Mouse (Mus musculus): ENCODE results near the gene Dcpp1. TPM values are rescaled to one million over a fixed set of nuclear protein-coding genes. Genes with fewer than 3 reads are reported as not detected.

Gene Dcpp1
- polyA plus RNA-seq, 2 experiments: not detected

- WGBS (ENCODE audit: insufficient replicate concordance): 72% methylated on average over 6 of the region's 6 CpGs
- TF ChIP-seq CTCF (IDR thresholded peaks at IDR 0.05; ENCODE audit: low read depth) (no peak), EP300 (IDR thresholded peaks at IDR 0.05; ENCODE audit: low read depth) (no peak)
- no peak for DNase-seq (ENCODE audit: low read depth in 3 of 3, low spot score in 3 of 3)
- Histone ChIP-seq H3K36me3 (replicated peaks; ENCODE audit: control insufficient read depth, insufficient read depth, low read depth) (no peaks in the 10 kb centered on the region), H3K4me2 (ENCODE audit: low read depth) (no peak overlapping the region), H3K4me1 (replicated peaks; ENCODE audit: control insufficient read depth in 2 of 2, insufficient read depth in 2 of 2, low read length in 1 of 2) (no peaks in the 10 kb centered on the region), H3K4me3 (ENCODE audit: insufficient read depth in 1 of 2, low read depth in 2 of 2, low read length in 2 of 2) (no peak overlapping the region), H3K9ac (replicated peaks) (no peak overlapping the region), H3K9me3 (ENCODE audit: control insufficient read depth, low read length) (no peaks in the 10 kb centered on the region), H3K27ac (no peak overlapping the region), H3K27me3 (ENCODE audit: control insufficient read depth, insufficient read depth, low read length) (no peaks in the 10 kb centered on the region)
- no peak for ATAC-seq (ENCODE audit: insufficient read depth)
Observed at GRCm38 (mm10) chr17:23857193-23857592, 23.5 kb upstream of the Dcpp1 start.

GRCm38 (mm10) chr17:23857913-23858312 lies 22.8 kb upstream of the Dcpp1 start:
- Histone ChIP-seq H3K4me2 (ENCODE audit: low read depth) (no peak overlapping the region), H3K4me1 (replicated peaks; ENCODE audit: control insufficient read depth in 2 of 2, insufficient read depth in 2 of 2, low read length in 1 of 2) (no peaks in the 10 kb centered on the region), H3K27me3 (ENCODE audit: control insufficient read depth, insufficient read depth, low read length) (no peaks in the 10 kb centered on the region), H3K27ac (no peak overlapping the region), H3K9ac (replicated peaks) (no peak overlapping the region), H3K9me3 (ENCODE audit: control insufficient read depth, low read length) (no peaks in the 10 kb centered on the region), H3K36me3 (replicated peaks; ENCODE audit: control insufficient read depth, insufficient read depth, low read depth) (no peaks in the 10 kb centered on the region), H3K4me3 (ENCODE audit: insufficient read depth in 1 of 2, low read depth in 2 of 2, low read length in 2 of 2) (no peak overlapping the region)
- no peak for TF ChIP-seq EP300 (IDR thresholded peaks at IDR 0.05; ENCODE audit: low read depth)
- no peak for TF ChIP-seq CTCF (IDR thresholded peaks at IDR 0.05; ENCODE audit: low read depth)
- 55% methylated on average over 2 of the region's 2 CpGs for WGBS (ENCODE audit: insufficient replicate concordance)
- no peak for ATAC-seq (ENCODE audit: insufficient read depth)
- no peak for DNase-seq (ENCODE audit: low read depth in 3 of 3, low spot score in 3 of 3)

- TF ChIP-seq CTCF (IDR thresholded peaks at IDR 0.05; ENCODE audit: low read depth) (no peak), EP300 (IDR thresholded peaks at IDR 0.05; ENCODE audit: low read depth) (no peak)
- no peaks in the 10 kb centered on the region for H3K27me3 ChIP-seq (ENCODE audit: control insufficient read depth, insufficient read depth, low read length)
- DNase-seq (ENCODE audit: low read depth in 3 of 3, low spot score in 3 of 3) (no peak), ATAC-seq (ENCODE audit: insufficient read depth) (no peak)
- H3K9ac ChIP-seq (replicated peaks): no peak overlapping the region
- H3K4me2 ChIP-seq (ENCODE audit: low read depth): no peak overlapping the region
- H3K27ac ChIP-seq: no peak overlapping the region
- no peak overlapping the region for H3K4me3 ChIP-seq (ENCODE audit: insufficient read depth in 1 of 2, low read depth in 2 of 2, low read length in 2 of 2)
- no peaks in the 10 kb centered on the region for H3K36me3 ChIP-seq (replicated peaks; ENCODE audit: control insufficient read depth, insufficient read depth, low read depth)
- WGBS (ENCODE audit: insufficient replicate concordance): 58% methylated on average over 4 of the region's 4 CpGs
- H3K4me1 ChIP-seq (replicated peaks; ENCODE audit: control insufficient read depth in 2 of 2, insufficient read depth in 2 of 2, low read length in 1 of 2): no peaks in the 10 kb centered on the region
- H3K9me3 ChIP-seq (ENCODE audit: control insufficient read depth, low read length): no peaks in the 10 kb centered on the region
Observed at GRCm38 (mm10) chr17:23862926-23863325, 17.8 kb upstream of the Dcpp1 start.

- Histone ChIP-seq H3K4me2 (ENCODE audit: low read depth) (no peak within 1 kb of the TSS), H3K9me3 (ENCODE audit: control insufficient read depth, low read length) (no peaks in the 10 kb centered on the region), H3K27me3 (ENCODE audit: control insufficient read depth, insufficient read depth, low read length) (no peaks in the 10 kb centered on the region), H3K27ac (no peak within 1 kb of the TSS), H3K9ac (replicated peaks) (no peak within 1 kb of the TSS), H3K4me3 (ENCODE audit: insufficient read depth in 1 of 2, low read depth in 2 of 2, low read length in 2 of 2) (no peak within 1 kb of the TSS), H3K4me1 (replicated peaks; ENCODE audit: control insufficient read depth in 2 of 2, insufficient read depth in 2 of 2, low read length in 1 of 2) (no peaks in the 10 kb centered on the region), H3K36me3 (replicated peaks; ENCODE audit: control insufficient read depth, insufficient read depth, low read depth) (no peaks in the 10 kb centered on the region)
- DNase-seq (ENCODE audit: low read depth in 3 of 3, low spot score in 3 of 3) (no peak), ATAC-seq (ENCODE audit: insufficient read depth) (no peak)
- TF ChIP-seq CTCF (IDR thresholded peaks at IDR 0.05; ENCODE audit: low read depth) (no peak), EP300 (IDR thresholded peaks at IDR 0.05; ENCODE audit: low read depth) (no peak)
- 66% methylated on average over 15 of the region's 15 CpGs for WGBS (ENCODE audit: insufficient replicate concordance)
Observed at GRCm38 (mm10) chr17:23867756-23868155, 12.9 kb upstream of the Dcpp1 start, which contains the start of gene Prss21. TSS of gene Prss21 (plus strand) at chr17:23868056.

GRCm38 (mm10) chr17:23868513-23868912 lies 12.2 kb upstream of the Dcpp1 start:
- no peak overlapping the region for H3K27ac ChIP-seq
- H3K9ac ChIP-seq (replicated peaks): no peak overlapping the region
- H3K9me3 ChIP-seq (ENCODE audit: control insufficient read depth, low read length): no peaks in the 10 kb centered on the region
- no peak overlapping the region for H3K4me3 ChIP-seq (ENCODE audit: insufficient read depth in 1 of 2, low read depth in 2 of 2, low read length in 2 of 2)
- no peak for TF ChIP-seq CTCF (IDR thresholded peaks at IDR 0.05; ENCODE audit: low read depth)
- no peak for ATAC-seq (ENCODE audit: insufficient read depth)
- no peak overlapping the region for H3K4me2 ChIP-seq (ENCODE audit: low read depth)
- H3K4me1 ChIP-seq (replicated peaks; ENCODE audit: control insufficient read depth in 2 of 2, insufficient read depth in 2 of 2, low read length in 1 of 2): no peaks in the 10 kb centered on the region
- H3K27me3 ChIP-seq (ENCODE audit: control insufficient read depth, insufficient read depth, low read length): no peaks in the 10 kb centered on the region
- H3K36me3 ChIP-seq (replicated peaks; ENCODE audit: control insufficient read depth, insufficient read depth, low read depth): no peaks in the 10 kb centered on the region
- DNase-seq (ENCODE audit: low read depth in 3 of 3, low spot score in 3 of 3): no peak
- 68% methylated on average over 11 of the region's 11 CpGs for WGBS (ENCODE audit: insufficient replicate concordance)
